Mouse (Mus musculus): Measurements from ENCODE around the gene H2-T24.

The H2-T24 gene

GRCm38 (mm10) chr17:35958533-35959223, 61.7 kb downstream of the H2-T24 start:
- Histone ChIP-seq H3K4me1 (replicated peaks; ENCODE audit: low read depth, low read length) (peaks cover 65% of the 10 kb centered on the region), H3K27me3 (ENCODE audit: insufficient read depth, low read length) (no peaks in the 10 kb centered on the region), H3K9me3 (ENCODE audit: low read length) (no peaks in the 10 kb centered on the region), H3K4me3 (replicated peaks; ENCODE audit: low read length) (no peak overlapping the region), H3K36me3 (ENCODE audit: insufficient read depth, low read length) (peaks cover 93% of the 10 kb centered on the region)
- TF ChIP-seq NANOG (IDR thresholded peaks at IDR 0.05; ENCODE audit: borderline replicate concordance, low read length) (no peak), CTCF (conservative IDR thresholded peaks at IDR 0.05; ENCODE audit: low read length) (no peak), POU5F1 (IDR thresholded peaks at IDR 0.05; ENCODE audit: borderline replicate concordance, low read length) (no peak)

All from E14TG2a.4 (cell line).